Mouse (Mus musculus) heart, postnatal 0 days (tissue): Measurements from ENCODE around the gene Ctnnd1.

ENCODE experiments used
- CTCF ChIP-seq: IDR thresholded peaks from 2 replicates; pipeline ENCODE4 v1.5.1; 2016; ENCODE audit warnings: antibody characterized with exemption, control low read depth, low read depth
- EP300 ChIP-seq: IDR thresholded peaks from 2 replicates; pipeline ENCODE4 v1.6.1; 2016; ENCODE audit warnings: antibody characterized with exemption, low read depth

GRCm38 (mm10) chr2:84690050-84690449, 39.5 kb upstream of the Ctnnd1 start:
- TF ChIP-seq CTCF (no peak), EP300 (no peak)
